Mouse (Mus musculus): ENCODE results near the gene Ube2m. TPM values are rescaled to one million over a fixed set of nuclear protein-coding genes. Genes with fewer than 3 reads are reported as not detected.
A peak's percentile ranks its signal among the peaks of the same experiment; 100 is the strongest.

The Ube2m gene
- total RNA-seq, 2 experiments from 2014 or later: 123 to 150 TPM

DNA sequence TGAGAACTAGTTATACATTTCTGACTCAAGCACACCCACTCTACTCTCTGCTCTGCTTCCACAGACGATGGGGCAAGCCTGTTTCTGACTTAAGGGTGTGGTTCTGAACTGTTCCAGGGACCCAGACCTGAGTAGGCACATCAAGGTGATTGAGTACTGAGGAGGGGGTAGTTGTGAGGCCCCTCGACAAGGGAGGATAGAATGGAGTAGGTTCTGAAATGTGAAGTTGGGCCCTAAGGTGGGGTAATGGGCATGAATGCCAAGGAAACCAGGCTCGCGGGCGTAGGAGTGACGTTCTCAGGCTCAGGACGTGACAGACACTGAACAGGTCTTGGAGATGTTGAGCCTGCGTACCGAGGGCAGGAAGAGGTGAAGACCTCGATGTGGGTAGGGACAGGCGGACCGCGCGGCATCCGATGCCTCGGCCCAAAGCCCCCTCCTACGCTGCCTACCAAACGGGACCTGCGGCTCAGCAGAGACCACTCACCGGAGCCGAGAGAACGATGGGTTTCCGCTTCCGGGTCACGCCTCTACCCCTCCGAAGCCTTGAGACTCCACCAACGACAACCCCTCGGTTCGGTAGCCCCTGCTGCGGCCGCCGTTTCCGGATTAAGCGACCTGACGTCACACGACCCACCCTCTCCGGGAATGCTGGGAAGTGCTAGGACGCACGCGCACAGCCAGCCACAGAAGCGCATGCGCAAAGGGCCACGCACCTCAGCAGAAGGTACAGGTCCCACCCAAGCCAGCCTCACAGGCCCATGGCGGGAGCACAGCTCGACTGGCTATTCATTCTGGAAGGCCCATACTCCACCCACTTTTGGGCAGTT is 3.7 kb downstream of the Ube2m start, which contains the start of gene Chmp2a:
TSS of gene Chmp2a (minus strand) at position 660 of the 830 bp plus-strand sequence.
- ATAC-seq (replicated peaks; ENCODE audit: poor library complexity): peak; percentile 59

GRCm38 (mm10) chr7:13033451-13034147 is 4.5 kb downstream of the Ube2m start:
- ATAC-seq (replicated peaks; ENCODE audit: poor library complexity): no peak

- no peak for ATAC-seq (replicated peaks; ENCODE audit: poor library complexity)
Measured at GRCm38 (mm10) chr7:13032541-13032940, 5.5 kb downstream of the Ube2m start.

- ATAC-seq (replicated peaks; ENCODE audit: poor library complexity): no peak
Measured at GRCm38 (mm10) chr7:13031983-13032382, 6.1 kb downstream of the Ube2m start.

GRCm38 (mm10) chr7:13031069-13031468 is 7.0 kb downstream of the Ube2m start:
- no peak for ATAC-seq (replicated peaks; ENCODE audit: poor library complexity)

DNA sequence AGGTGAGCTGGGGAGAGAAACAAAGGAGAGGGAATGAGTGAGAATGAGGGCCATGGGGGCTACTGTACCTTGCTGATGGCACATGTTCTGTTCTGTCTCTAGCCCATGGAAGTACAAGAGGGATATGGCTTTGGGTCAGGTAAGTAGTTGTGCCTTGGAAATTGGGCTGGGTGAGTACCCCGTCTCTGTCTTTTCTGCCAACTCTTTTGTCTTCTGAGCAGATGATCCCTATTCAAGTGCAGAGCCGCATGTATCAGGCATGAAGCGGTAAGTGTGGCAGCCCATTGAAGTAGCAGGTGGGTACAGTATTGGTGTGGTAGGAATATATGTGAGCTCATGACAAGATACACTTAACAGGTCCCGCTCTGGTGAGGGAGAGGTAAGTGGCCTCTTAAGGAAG is 9.1 kb downstream of the Ube2m start:
- no peak for ATAC-seq (replicated peaks; ENCODE audit: poor library complexity)

GRCm38 (mm10) chr7:13025511-13026112 is 12.5 kb downstream of the Ube2m start:
- no peak for ATAC-seq (replicated peaks; ENCODE audit: poor library complexity)

- ATAC-seq (replicated peaks; ENCODE audit: poor library complexity): peak; percentile 10
Measured at GRCm38 (mm10) chr7:13024805-13025204, 13.3 kb downstream of the Ube2m start.

GRCm38 (mm10) chr7:13023928-13024731 is 13.9 kb downstream of the Ube2m start:
- peak; percentile 70 for ATAC-seq (replicated peaks; ENCODE audit: poor library complexity)

DNA sequence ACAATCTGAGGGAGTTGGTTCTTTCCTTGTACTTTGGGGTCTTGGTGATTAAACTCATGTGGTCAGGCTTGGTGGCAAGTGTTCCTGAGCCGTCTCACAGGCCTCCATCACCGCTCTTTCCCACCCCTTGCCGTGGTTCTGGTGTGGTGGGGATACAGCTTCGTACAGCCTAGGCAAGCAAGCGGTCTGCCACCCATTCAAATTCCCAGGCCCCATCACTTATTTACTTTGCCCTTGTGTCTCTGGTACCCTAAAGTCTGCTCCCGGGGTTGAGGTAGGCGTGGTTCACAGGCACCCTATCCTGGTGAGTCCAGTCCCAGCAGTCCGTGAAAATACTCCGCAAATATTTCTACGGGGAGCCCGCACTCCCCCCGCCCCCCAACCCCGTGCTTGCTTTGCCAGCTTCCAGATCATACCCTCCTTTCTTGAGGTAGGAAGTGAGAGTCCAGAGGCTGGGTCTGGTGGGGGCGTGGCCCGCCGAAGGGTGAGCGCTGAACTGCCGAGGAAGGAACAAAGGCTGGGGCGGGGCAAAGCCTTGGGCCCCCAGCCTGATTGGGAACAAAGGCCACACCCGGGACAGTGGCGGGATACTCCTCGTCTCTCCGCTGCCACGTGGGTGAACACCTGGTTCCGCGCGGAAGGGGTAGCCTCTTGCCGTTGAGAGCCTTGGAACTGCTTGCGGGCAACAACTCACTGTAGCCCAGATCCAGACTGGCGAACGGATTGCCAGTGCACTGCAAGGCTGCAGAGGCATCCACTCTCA is 15.1 kb downstream of the Ube2m start:
- peak; percentile 67 for ATAC-seq (replicated peaks; ENCODE audit: poor library complexity)

GRCm38 (mm10) chr7:13015217-13015616 is 22.9 kb downstream of the Ube2m start:
- ATAC-seq (replicated peaks; ENCODE audit: poor library complexity): no peak

DNA sequence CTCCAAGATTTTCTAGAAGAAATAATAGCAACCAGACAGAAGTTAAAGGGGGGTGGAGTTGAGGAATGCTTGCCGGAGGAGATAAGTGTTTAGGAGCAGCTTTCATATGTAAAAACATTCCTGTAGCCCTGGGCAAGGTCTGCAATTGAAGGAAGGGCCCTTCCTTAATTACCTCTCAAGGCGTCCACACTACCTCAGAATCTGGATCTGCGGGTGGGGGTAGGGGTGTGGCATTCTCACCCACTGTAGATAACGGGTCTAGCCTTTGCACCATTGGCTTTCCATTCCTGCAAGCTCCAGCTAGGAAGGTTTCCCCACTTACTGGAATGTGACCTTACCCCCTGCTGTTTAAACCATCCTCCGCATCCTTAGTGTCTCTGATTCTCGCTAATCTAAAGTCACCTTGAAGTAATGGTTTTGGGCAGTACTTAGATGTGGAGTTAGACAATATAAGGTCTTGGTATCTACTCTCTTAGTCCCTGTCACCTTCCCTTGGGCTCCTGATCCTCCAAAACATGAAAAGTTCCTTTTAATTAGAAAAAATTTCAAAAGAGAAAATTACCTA is 23.7 kb downstream of the Ube2m start:
- ATAC-seq (replicated peaks; ENCODE audit: poor library complexity): no peak

GRCm38 (mm10) chr7:13013671-13014070 is 24.4 kb downstream of the Ube2m start:
- no peak for ATAC-seq (replicated peaks; ENCODE audit: poor library complexity)

DNA sequence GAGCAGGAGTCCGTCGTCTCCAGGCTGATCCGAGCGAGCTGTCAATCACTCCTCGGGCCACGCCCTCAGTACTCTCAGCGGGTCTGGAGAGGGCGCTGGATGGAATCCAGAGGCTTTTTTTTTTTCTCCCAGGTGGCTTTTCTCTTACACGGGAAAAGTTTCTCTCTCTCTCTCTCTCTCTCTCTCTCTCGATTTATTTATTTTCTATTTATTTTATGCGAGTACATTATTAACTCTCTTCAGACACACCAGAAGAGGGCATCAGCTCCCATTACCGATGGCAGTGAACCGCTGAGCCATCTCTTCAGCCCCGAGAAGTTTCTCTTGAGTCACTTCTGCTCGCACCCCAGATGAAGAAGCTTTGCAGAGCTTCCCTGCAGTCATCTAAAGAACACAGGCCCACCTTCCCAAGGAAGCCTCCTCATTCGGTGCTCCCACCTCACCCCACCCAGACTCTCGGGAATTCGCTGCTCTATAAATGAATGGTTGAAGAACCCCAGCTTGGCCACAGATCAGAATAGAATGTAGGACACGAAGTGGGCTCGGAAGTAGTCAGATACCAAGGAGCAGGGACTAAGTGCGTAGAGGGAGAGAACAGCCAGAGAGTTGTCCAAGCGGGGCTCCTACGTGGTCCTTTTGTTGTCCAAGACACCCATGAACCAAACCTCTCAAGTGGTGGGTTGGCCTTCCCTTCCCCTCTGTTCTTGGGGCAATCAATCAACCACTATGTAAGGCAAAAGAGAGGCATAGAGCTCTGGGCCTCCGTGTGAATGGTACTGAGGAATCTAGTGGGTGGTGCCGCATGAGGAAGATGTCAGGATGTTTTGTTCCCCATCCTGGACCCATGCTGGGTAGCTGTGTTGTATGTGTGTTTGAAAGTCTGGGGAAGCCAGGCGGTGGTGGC is 27.8 kb downstream of the Ube2m start, which contains the start of gene Zbtb45:
TSS of gene Zbtb45 (minus strand) at position 30 of the 904 bp plus-strand sequence.
- ATAC-seq (replicated peaks; ENCODE audit: poor library complexity): no peak

GRCm38 (mm10) chr7:13009143-13010004 is 28.7 kb downstream of the Ube2m start:
- ATAC-seq (replicated peaks; ENCODE audit: poor library complexity): peak; percentile 86

DNA sequence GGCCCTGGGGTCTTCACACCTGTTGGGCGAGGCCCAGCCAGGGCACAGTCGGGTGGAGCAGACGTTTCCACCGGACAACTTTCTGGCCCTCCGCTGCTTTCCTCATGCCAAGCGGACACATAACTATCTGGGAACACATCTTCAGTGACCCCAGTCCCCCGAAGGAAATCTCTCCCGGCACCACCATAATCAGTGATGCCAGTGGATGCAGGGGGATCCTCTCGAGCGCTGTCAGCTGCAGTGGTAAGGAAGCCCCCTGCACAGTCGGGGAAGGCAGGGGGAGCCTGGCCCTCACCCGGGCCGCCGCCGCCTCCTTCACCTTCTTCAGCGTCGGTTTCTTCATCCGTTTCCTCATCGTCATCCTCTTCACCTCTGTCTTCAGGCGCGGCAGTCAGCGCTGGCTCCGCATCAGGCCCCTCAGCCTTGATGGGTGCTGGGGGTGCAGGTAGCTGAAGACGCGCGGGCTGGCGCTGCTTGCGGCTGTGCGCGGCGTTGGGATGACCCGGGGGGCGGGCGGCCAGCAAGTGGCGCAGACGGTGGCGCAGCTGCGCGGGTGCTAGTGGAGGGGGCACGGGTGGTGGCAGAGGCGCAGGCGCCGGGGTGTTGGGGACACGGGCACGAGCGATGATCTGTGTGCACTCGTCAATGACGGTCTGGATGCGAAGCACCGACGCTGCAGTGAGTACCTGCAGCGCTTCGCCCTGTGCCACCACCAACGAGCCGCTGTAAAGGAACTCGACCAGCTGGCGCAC is 30.6 kb downstream of the Ube2m start:
- no peak for ATAC-seq (replicated peaks; ENCODE audit: poor library complexity)

DNA sequence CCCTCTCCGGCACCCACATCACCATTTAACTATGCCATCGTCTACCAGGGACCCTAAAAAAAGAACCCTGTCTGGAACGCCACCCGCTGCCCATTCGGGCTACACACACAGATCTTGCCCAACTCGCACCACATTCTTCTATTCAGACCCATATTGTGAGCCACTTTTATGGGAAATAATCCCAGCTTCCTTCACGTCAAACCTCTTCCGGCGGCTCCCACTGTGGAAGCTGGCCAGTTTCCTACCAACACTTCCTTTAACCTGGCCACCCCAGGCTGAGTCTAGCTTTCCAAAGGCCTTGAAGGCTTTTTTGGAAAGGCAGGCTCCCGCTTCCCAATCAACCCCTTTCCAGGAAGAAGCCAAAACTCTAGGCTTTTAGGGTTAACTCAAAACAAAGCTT is 31.5 kb downstream of the Ube2m start:
- no peak for ATAC-seq (replicated peaks; ENCODE audit: poor library complexity)
